Mouse (Mus musculus): ENCODE measurements around the gene Ywhag. TPM values are rescaled to one million over a fixed set of nuclear protein-coding genes. Genes with fewer than 3 reads are reported as not detected.
A peak's percentile ranks its signal among the peaks of the same experiment; 100 is the strongest.

The Ywhag gene
- polyA plus RNA-seq, 1 experiment from 2014 or later: 89.4 TPM

DNA sequence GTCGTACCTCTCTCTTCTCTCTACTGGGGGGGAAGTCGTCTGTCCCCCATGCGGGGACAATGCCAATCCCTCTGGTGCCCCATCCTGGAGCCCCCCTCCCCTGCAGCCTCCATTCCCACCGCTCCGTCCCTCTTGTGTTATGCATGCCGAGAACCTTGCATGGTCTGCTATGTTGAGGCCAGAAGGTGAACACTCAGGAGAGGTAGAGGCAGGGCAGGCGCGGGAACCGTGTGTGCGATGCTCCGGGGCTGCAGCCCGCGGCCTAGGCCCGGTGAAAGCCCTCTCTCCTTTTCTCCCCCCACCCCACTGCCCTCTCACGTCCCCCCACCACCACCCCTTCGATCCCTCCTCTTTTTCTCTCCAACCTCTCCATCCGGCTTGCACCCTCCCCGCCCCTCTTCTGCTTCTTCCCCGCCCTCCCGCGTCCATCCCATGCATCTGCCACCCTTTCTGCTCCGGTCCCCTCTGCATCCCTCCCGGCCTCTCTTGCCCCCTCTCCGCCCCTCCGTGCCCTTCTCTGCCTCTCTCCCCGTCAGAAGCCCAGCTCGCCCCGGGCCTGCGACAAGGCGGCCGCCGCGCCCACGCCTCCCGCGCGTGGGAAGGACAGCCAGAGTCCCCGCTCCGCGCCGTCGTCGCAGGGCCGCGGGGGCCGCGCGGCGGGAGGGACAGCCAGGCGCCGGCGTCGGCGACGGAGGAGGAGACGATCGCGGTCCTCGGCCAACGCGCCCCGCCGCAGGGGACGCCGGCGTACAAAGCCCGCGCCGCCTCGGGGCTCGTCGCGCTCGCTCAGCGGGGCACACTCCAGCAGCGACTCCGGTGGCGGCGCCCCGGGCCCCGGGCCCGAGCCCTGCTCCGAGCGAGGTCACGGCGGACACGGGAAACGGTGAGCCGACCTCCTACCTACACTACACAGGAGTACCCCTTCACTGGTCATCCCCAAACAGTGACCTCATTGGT lies 66.5 kb downstream of the Ywhag start:
- Histone ChIP-seq H3K36me3 (ENCODE audit: insufficient read depth, low read length) (no peaks in the 10 kb centered on the region), H3K9me3 (replicated peaks; ENCODE audit: low read length) (no peaks in the 10 kb centered on the region), H3K4me2 (ENCODE audit: low read length) (peak overlapping the region; percentile 86), H3K27ac (no peak overlapping the region), H3K9ac (ENCODE audit: low read depth, low read length) (peak overlapping the region; percentile 58), H3K4me1 (replicated peaks; ENCODE audit: insufficient read depth, low read length) (peaks cover 6% of the 10 kb centered on the region; the same call in 1 of the 2 replicates), H3K27me3 (ENCODE audit: insufficient read depth, low read length) (peaks cover 20% of the 10 kb centered on the region), H3K4me3 (replicated peaks; ENCODE audit: low read depth, low read length) (peak overlapping the region; percentile 49)
- WGBS: under 1% methylated on average over 85 of the region's 89 CpGs
- peak; percentile 27; the same call in 1 of the 2 replicates for ATAC-seq (replicated peaks; ENCODE audit: low FRiP score, low read depth)
- peak; percentile 55 for DNase-seq (ENCODE audit: low spot score)
- no peak for TF ChIP-seq CTCF (IDR thresholded peaks at IDR 0.05; ENCODE audit: low read depth)

DNA sequence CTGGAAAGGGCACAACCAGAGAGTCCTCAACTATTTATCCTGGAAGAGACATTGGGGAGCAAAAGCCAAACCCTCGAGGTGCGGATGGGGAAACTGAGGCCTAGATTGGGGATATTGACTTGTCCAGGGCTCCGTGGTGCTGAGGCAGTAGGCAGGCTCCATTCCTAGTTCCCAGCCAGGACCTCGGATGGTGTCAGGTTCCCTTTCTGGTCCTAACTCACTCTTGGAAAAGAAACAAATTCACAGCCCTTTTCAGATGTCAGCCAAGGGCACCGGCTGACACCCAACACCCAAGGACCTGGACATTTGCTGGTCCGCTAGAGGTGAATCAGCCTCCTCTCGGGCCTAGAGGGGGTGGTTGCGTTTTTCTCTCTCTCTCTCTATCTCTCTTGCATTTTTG lies 67.8 kb downstream of the Ywhag start:
- H3K27me3 ChIP-seq (ENCODE audit: insufficient read depth, low read length): peaks cover 20% of the 10 kb centered on the region
- TF ChIP-seq CTCF (IDR thresholded peaks at IDR 0.05; ENCODE audit: low read depth): no peak
- H3K27ac ChIP-seq: no peak overlapping the region
- no peak overlapping the region for H3K4me3 ChIP-seq (replicated peaks; ENCODE audit: low read depth, low read length)
- peak; percentile 34 for DNase-seq (ENCODE audit: low spot score)
- ATAC-seq (replicated peaks; ENCODE audit: low FRiP score, low read depth): no peak
- no peaks in the 10 kb centered on the region for H3K36me3 ChIP-seq (ENCODE audit: insufficient read depth, low read length)
- 36% methylated on average over 8 of the region's 8 CpGs for WGBS
- no peak overlapping the region for H3K9ac ChIP-seq (ENCODE audit: low read depth, low read length)
- H3K9me3 ChIP-seq (replicated peaks; ENCODE audit: low read length): no peaks in the 10 kb centered on the region
- peaks cover 6% of the 10 kb centered on the region; the same call in 1 of the 2 replicates for H3K4me1 ChIP-seq (replicated peaks; ENCODE audit: insufficient read depth, low read length)
- H3K4me2 ChIP-seq (ENCODE audit: low read length): no peak overlapping the region

Other genes starting within 250 kb of the Ywhag start
- gene Tmem120a, start 190.2 kb downstream of the Ywhag start, polyA plus RNA-seq (2015; fragmentation: Nextera tagmentation; extraction: Ambion mirVana): 80.1 and 81.7 TPM in 2 replicates
- 0.53 and 0.54 TPM in 2 replicates for gene Styxl1, start 156.2 kb downstream of the Ywhag start, polyA plus RNA-seq (2015; fragmentation: Nextera tagmentation; extraction: Ambion mirVana)
- 752 and 801 TPM in 2 replicates for gene Mdh2, start 156.1 kb downstream of the Ywhag start, polyA plus RNA-seq (2015; fragmentation: Nextera tagmentation; extraction: Ambion mirVana)
- gene Srrm3, start 127.7 kb downstream of the Ywhag start, polyA plus RNA-seq (2015; fragmentation: Nextera tagmentation; extraction: Ambion mirVana): 0.13 and 0.16 TPM in 2 replicates
- 99.9 and 113 TPM in 2 replicates for gene Hspb1, start 46.7 kb downstream of the Ywhag start, polyA plus RNA-seq (2015; fragmentation: Nextera tagmentation; extraction: Ambion mirVana)
- 6.7 and 7.5 TPM in 2 replicates for gene Ssc4d, start 39.9 kb upstream of the Ywhag start, polyA plus RNA-seq (2015; fragmentation: Nextera tagmentation; extraction: Ambion mirVana)
- gene Zp3, start 45.5 kb upstream of the Ywhag start, polyA plus RNA-seq (2015; fragmentation: Nextera tagmentation; extraction: Ambion mirVana): 0.13 and 0.16 TPM in 2 replicates
- gene Dtx2, start 60.2 kb upstream of the Ywhag start, polyA plus RNA-seq (2015; fragmentation: Nextera tagmentation; extraction: Ambion mirVana): 21.8 and 22.7 TPM in 2 replicates
- 5.1 and 6.0 TPM in 2 replicates for gene Upk3b, start 103.9 kb upstream of the Ywhag start, polyA plus RNA-seq (2015; fragmentation: Nextera tagmentation; extraction: Ambion mirVana)
- gene Upk3bl, start 119.9 kb upstream of the Ywhag start, polyA plus RNA-seq (2015; fragmentation: Nextera tagmentation; extraction: Ambion mirVana): 4.0 and 6.1 TPM in 2 replicates
- 8.8 and 9.9 TPM in 2 replicates for gene Rasa4, start 149.3 kb upstream of the Ywhag start, polyA plus RNA-seq (2015; fragmentation: Nextera tagmentation; extraction: Ambion mirVana)
- gene Polr2j, start 182.0 kb upstream of the Ywhag start, polyA plus RNA-seq (2015; fragmentation: Nextera tagmentation; extraction: Ambion mirVana): 239 and 250 TPM in 2 replicates
- gene Lrwd1, start 201.5 kb upstream of the Ywhag start, polyA plus RNA-seq (2015; fragmentation: Nextera tagmentation; extraction: Ambion mirVana): 21.6 and 23.1 TPM in 2 replicates
- gene Alkbh4, start 201.5 kb upstream of the Ywhag start, polyA plus RNA-seq (2015; fragmentation: Nextera tagmentation; extraction: Ambion mirVana): 12.2 and 15.4 TPM in 2 replicates
- 6.2 and 6.9 TPM in 2 replicates for gene Orai2, start 236.1 kb upstream of the Ywhag start, polyA plus RNA-seq (2015; fragmentation: Nextera tagmentation; extraction: Ambion mirVana)

All from kidney, postnatal 0 days (tissue).